Mouse (Mus musculus): Measurements from ENCODE around the gene Sdr39u1.

Gene Sdr39u1

GRCm38 (mm10) chr14:55883663-55884062 is 16.4 kb downstream of the Sdr39u1 start:
- no peak for DNase-seq

- DNase-seq, result no peak
These were observed 16.9 kb downstream of the Sdr39u1 start for GRCm38 (mm10) chr14:55883149-55883661.

GRCm38 (mm10) chr14:55882171-55882641 is 17.9 kb downstream of the Sdr39u1 start:
- no peak for DNase-seq

- no peak for DNase-seq
These were observed 19.1 kb downstream of the Sdr39u1 start for GRCm38 (mm10) chr14:55880982-55881381.

GRCm38 (mm10) chr14:55879623-55880022 is 20.5 kb downstream of the Sdr39u1 start:
- peak; percentile 92 for DNase-seq

GRCm38 (mm10) chr14:55878316-55878940 is 21.7 kb downstream of the Sdr39u1 start:
- no peak for DNase-seq

- no peak for DNase-seq
These were observed 22.4 kb downstream of the Sdr39u1 start for GRCm38 (mm10) chr14:55877469-55878315.

- DNase-seq, result peak; percentile 86
These were observed 26.1 kb downstream of the Sdr39u1 start for GRCm38 (mm10) chr14:55873714-55874683.

- no peak for DNase-seq
These were observed 26.8 kb downstream of the Sdr39u1 start for GRCm38 (mm10) chr14:55873242-55873713.

GRCm38 (mm10) chr14:55872551-55872950 is 27.5 kb downstream of the Sdr39u1 start:
- DNase-seq, result no peak

GRCm38 (mm10) chr14:55872039-55872438 is 28.1 kb downstream of the Sdr39u1 start:
- DNase-seq, result no peak

GRCm38 (mm10) chr14:55869538-55869937 is 30.6 kb downstream of the Sdr39u1 start:
- DNase-seq, result no peak

GRCm38 (mm10) chr14:55868230-55869026 is 31.7 kb downstream of the Sdr39u1 start:
- no peak for DNase-seq

- peak; percentile 81 for DNase-seq
These were observed 33.1 kb downstream of the Sdr39u1 start for GRCm38 (mm10) chr14:55866962-55867361.

GRCm38 (mm10) chr14:55863773-55864172 is 36.3 kb downstream of the Sdr39u1 start:
- peak; percentile 86 for DNase-seq

GRCm38 (mm10) chr14:55862970-55863369 is 37.1 kb downstream of the Sdr39u1 start:
- DNase-seq, result no peak

- DNase-seq, result no peak
These were observed 37.9 kb downstream of the Sdr39u1 start for GRCm38 (mm10) chr14:55862186-55862585.

- DNase-seq, result no peak
These were observed 42.5 kb downstream of the Sdr39u1 start for GRCm38 (mm10) chr14:55857588-55857987.

- DNase-seq, result peak; percentile 77
These were observed 45.0 kb downstream of the Sdr39u1 start for GRCm38 (mm10) chr14:55855101-55855561.

- DNase-seq, result no peak
These were observed 45.5 kb downstream of the Sdr39u1 start for GRCm38 (mm10) chr14:55854406-55855100.
